Mouse (Mus musculus): ENCODE measurements around the gene Sgcd.

Sgcd gene

GRCm38 (mm10) chr11:47294741-47295140 is 694.0 kb downstream of the Sgcd start:
- no peak for DNase-seq (ENCODE audit: low read depth, low spot score)

GRCm38 (mm10) chr11:47276586-47276985 is 712.2 kb downstream of the Sgcd start:
- DNase-seq (ENCODE audit: low read depth, low spot score): peak; percentile 34

- DNase-seq (ENCODE audit: low read depth, low spot score): no peak
Observed at GRCm38 (mm10) chr11:47268556-47268955, 720.2 kb downstream of the Sgcd start.

GRCm38 (mm10) chr11:47264267-47264984 is 724.3 kb downstream of the Sgcd start:
- DNase-seq (ENCODE audit: low read depth, low spot score): no peak

GRCm38 (mm10) chr11:47250301-47250700 is 738.5 kb downstream of the Sgcd start:
- no peak for DNase-seq (ENCODE audit: low read depth, low spot score)

- no peak for DNase-seq (ENCODE audit: low read depth, low spot score)
Observed at GRCm38 (mm10) chr11:47248345-47248893, 740.4 kb downstream of the Sgcd start.

- DNase-seq (ENCODE audit: low read depth, low spot score): no peak
Observed at GRCm38 (mm10) chr11:47247703-47248344, 740.9 kb downstream of the Sgcd start.

GRCm38 (mm10) chr11:47242401-47242800 is 746.4 kb downstream of the Sgcd start:
- DNase-seq (ENCODE audit: low read depth, low spot score): no peak

- no peak for DNase-seq (ENCODE audit: low read depth, low spot score)
Observed at GRCm38 (mm10) chr11:47228222-47228621, 760.5 kb downstream of the Sgcd start.

- no peak for DNase-seq (ENCODE audit: low read depth, low spot score)
Observed at GRCm38 (mm10) chr11:47224148-47224547, 764.6 kb downstream of the Sgcd start.

- no peak for DNase-seq (ENCODE audit: low read depth, low spot score)
Observed at GRCm38 (mm10) chr11:47211531-47211930, 777.2 kb downstream of the Sgcd start.

GRCm38 (mm10) chr11:47206461-47206860 is 782.3 kb downstream of the Sgcd start:
- no peak for DNase-seq (ENCODE audit: low read depth, low spot score)

- no peak for DNase-seq (ENCODE audit: low read depth, low spot score)
Observed at GRCm38 (mm10) chr11:47199106-47199505, 789.7 kb downstream of the Sgcd start.

GRCm38 (mm10) chr11:47188556-47188955 is 800.2 kb downstream of the Sgcd start:
- DNase-seq (ENCODE audit: low read depth, low spot score): no peak

- DNase-seq (ENCODE audit: low read depth, low spot score): no peak
Observed at GRCm38 (mm10) chr11:47174977-47175376, 813.8 kb downstream of the Sgcd start.

GRCm38 (mm10) chr11:47170926-47171625 is 817.7 kb downstream of the Sgcd start:
- no peak for DNase-seq (ENCODE audit: low read depth, low spot score)

- no peak for DNase-seq (ENCODE audit: low read depth, low spot score)
Observed at GRCm38 (mm10) chr11:47167376-47167775, 821.4 kb downstream of the Sgcd start.

- no peak for DNase-seq (ENCODE audit: low read depth, low spot score)
Observed at GRCm38 (mm10) chr11:47158089-47158488, 830.7 kb downstream of the Sgcd start.

- no peak for DNase-seq (ENCODE audit: low read depth, low spot score)
Observed at GRCm38 (mm10) chr11:47156730-47157693, 831.8 kb downstream of the Sgcd start.

GRCm38 (mm10) chr11:47154837-47155430 is 833.8 kb downstream of the Sgcd start:
- no peak for DNase-seq (ENCODE audit: low read depth, low spot score)

- DNase-seq (ENCODE audit: low read depth, low spot score): no peak
Observed at GRCm38 (mm10) chr11:47149607-47150006, 839.2 kb downstream of the Sgcd start.
